Mouse (Mus musculus) urinary bladder, postnatal 4 days (tissue): ENCODE results near the gene Fnbp1l.

Experiments
- DNase-seq, 2 experiments: peaks; one replicate each; pipeline ENCODE4 v3.0.0; 2021 to 2022; ENCODE audit warnings: low spot score in 2 of 2

The Fnbp1l gene

GRCm38 (mm10) chr3:122494764-122495163, 124.8 kb downstream of the Fnbp1l start:
- DNase-seq, result no peak

- no peak for DNase-seq
Observed at GRCm38 (mm10) chr3:122492872-122493615, 126.5 kb downstream of the Fnbp1l start.

GRCm38 (mm10) chr3:122492006-122492405, 127.5 kb downstream of the Fnbp1l start:
- DNase-seq, result no peak

- no peak for DNase-seq
Observed at GRCm38 (mm10) chr3:122490574-122490973, 128.9 kb downstream of the Fnbp1l start.
